In genomic region chr7:135598303-135598855, GRCm38 (mm10) we compare ENCODE assay signal across 10 mouse cellular contexts.
DNase-seq lines count a peak whose midpoint lies in the region; ATAC-seq and TF ChIP-seq lines count a peak whose summit lies in the region.
"Had no signal": no experiment of that assay in that cellular context is flagged by ENCODE, and none has a peak within 500 bp of the region (broad histone marks: within the 10 kb centered on the region; RNA-seq: fewer than 3 reads in every experiment).

No protein-coding gene starts in this region.

- H3K27me3 ChIP-seq in hindbrain, embryonic 10.5 days (ENCODE audit: insufficient read depth, poor library complexity, severe bottlenecking), result no peaks in the 10 kb centered on the region
- H3K27me3 ChIP-seq in hindbrain, embryonic 12.5 days, result no peaks in the 10 kb centered on the region
- H3K27me3 ChIP-seq in G1E (ENCODE audit: insufficient read depth, low read length), result no peaks in the 10 kb centered on the region
- H3K27me3 ChIP-seq: midbrain, embryonic 15.5 days had no signal

- no peaks in the 10 kb centered on the region for H3K36me3 ChIP-seq in hindbrain, embryonic 10.5 days
- H3K36me3 ChIP-seq in hindbrain, embryonic 12.5 days, result no peaks in the 10 kb centered on the region
- H3K36me3 ChIP-seq in G1E (replicated peaks), result peaks cover 54% of the 10 kb centered on the region
- H3K36me3 ChIP-seq in macrophage (ENCODE audit: inconsistent target), result no peaks in the 10 kb centered on the region
- H3K36me3 ChIP-seq: midbrain, embryonic 15.5 days had no signal

- H3K27ac ChIP-seq in hindbrain, embryonic 10.5 days, result peak overlapping the region; percentile 71
- no peak overlapping the region for H3K27ac ChIP-seq in hindbrain, embryonic 12.5 days
- H3K27ac ChIP-seq in macrophage, result peak overlapping the region; percentile 61

- no peak for ATAC-seq in hindbrain, embryonic 12.5 days (ENCODE audit: low FRiP score)
- ATAC-seq in G1E (ENCODE audit: extremely low read depth, insufficient number of reproducible peaks, low FRiP score, poor library complexity, severe bottlenecking), result peak; percentile 46
- ATAC-seq in granulocyte monocyte progenitor cell, adult 5-6 weeks (replicated peaks; ENCODE audit: poor library complexity, severe bottlenecking), result peak; percentile 66
- ATAC-seq: midbrain, embryonic 15.5 days had no signal

- H3K79me2 ChIP-seq in macrophage (ENCODE audit: inconsistent target), result no peaks in the 10 kb centered on the region

- WGBS in hindbrain, embryonic 10.5 days, result 69% methylated on average over 7 of the region's 7 CpGs
- 77% methylated on average over 7 of the region's 7 CpGs for WGBS in hindbrain, embryonic 12.5 days
- WGBS in macrophage (ENCODE audit: missing documents), result 8% methylated on average over 7 of the region's 7 CpGs

- no peak overlapping the region for H3K4me3 ChIP-seq in hindbrain, embryonic 10.5 days
- no peak overlapping the region for H3K4me3 ChIP-seq in hindbrain, embryonic 12.5 days
- peak overlapping the region; percentile 55; the same call in 1 of the 2 replicates for H3K4me3 ChIP-seq in G1E (ENCODE audit: low read depth, low read length)
- H3K4me3 ChIP-seq in macrophage (ENCODE audit: inconsistent target), result no peak overlapping the region
- H3K4me3 ChIP-seq: midbrain, embryonic 15.5 days had no signal

- TF ChIP-seq CTCF in G1E (IDR thresholded peaks at IDR 0.05; ENCODE audit: low read depth, low read length), result no peak

- peaks cover 53% of the 10 kb centered on the region for H3K4me1 ChIP-seq in hindbrain, embryonic 10.5 days (replicated peaks)
- H3K4me1 ChIP-seq in hindbrain, embryonic 12.5 days, result peaks cover 18% of the 10 kb centered on the region
- H3K4me1 ChIP-seq in G1E (ENCODE audit: insufficient read depth, low read depth, low read length), result peaks cover 97% of the 10 kb centered on the region

- no peak overlapping the region for H3K4me2 ChIP-seq in hindbrain, embryonic 12.5 days (replicated peaks)
- H3K4me2 ChIP-seq: midbrain, embryonic 15.5 days had no signal

- no peaks in the 10 kb centered on the region for H3K9me3 ChIP-seq in hindbrain, embryonic 10.5 days
- H3K9me3 ChIP-seq in hindbrain, embryonic 12.5 days (replicated peaks), result no peaks in the 10 kb centered on the region
- no peaks in the 10 kb centered on the region for H3K9me3 ChIP-seq in G1E (replicated peaks)
- H3K9me3 ChIP-seq: midbrain, embryonic 15.5 days had no signal

- DNase-seq in hindbrain, embryonic 10.5 days (ENCODE audit: low spot score), result no peak
- peak; percentile 70 for DNase-seq in G1E (ENCODE audit: low spot score)
- DNase-seq in left cerebral cortex, adult 11 months (ENCODE audit: low spot score), result no peak
- no peak for DNase-seq in lung, adult 18-20 months
- no peak for DNase-seq in retina, embryonic 14.5 days (ENCODE audit: low spot score)
- DNase-seq: left cerebral cortex, postnatal 4 days had no signal

- H3K9ac ChIP-seq in hindbrain, embryonic 12.5 days, result no peak overlapping the region
- H3K9ac ChIP-seq: midbrain, embryonic 15.5 days had no signal
